Mouse (Mus musculus): ENCODE measurements at regions not wholly inside any gene's neighbourhood (a gene's known extent, or its start where the extent isn't known, plus 50 kb on each side); places are given as distances from the start of the nearest gene placed in this dataset.

DNA sequence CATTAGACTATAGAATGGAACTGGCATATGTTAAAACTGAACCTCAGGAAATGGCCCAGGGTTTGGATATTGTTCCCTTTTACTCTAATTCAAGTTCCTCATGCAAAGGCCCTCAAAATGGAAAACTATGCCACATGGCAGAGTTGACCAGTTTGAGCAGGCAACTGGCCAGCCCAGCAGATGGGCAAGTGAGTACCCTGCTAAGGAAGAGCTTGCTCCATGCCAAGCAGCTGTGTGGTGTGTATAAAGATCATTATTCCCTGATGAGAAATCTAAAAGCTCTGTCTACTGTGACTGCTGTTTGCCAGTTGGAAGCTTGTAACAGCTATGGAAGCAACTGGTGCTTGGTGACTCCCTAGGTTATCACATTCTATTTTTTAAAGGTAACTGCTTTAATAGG, 453.4 kb upstream of the Foxg1 start:
- no peak for DNase-seq (ENCODE audit: low spot score)

DNA sequence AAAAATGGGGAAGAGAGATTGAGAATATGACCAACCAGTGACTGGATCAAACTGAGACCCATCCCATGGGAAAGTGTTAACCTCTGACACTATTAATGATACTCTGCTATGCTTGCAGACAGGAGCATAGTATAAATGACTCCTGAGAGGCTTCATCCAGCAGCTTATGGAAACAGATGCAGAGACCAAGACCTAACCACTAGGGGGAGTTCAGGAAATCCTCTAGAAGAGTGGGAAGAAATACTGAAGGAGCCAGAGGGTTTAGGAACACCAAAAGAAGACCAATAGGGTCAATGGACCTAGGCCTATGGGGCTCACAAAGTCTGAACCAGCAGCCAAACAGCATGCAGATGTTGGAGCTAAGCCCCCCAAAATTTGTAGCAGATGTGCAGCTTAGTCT, 436.0 kb upstream of the Foxg1 start:
- peak; percentile 8 for DNase-seq (ENCODE audit: low spot score)

DNA sequence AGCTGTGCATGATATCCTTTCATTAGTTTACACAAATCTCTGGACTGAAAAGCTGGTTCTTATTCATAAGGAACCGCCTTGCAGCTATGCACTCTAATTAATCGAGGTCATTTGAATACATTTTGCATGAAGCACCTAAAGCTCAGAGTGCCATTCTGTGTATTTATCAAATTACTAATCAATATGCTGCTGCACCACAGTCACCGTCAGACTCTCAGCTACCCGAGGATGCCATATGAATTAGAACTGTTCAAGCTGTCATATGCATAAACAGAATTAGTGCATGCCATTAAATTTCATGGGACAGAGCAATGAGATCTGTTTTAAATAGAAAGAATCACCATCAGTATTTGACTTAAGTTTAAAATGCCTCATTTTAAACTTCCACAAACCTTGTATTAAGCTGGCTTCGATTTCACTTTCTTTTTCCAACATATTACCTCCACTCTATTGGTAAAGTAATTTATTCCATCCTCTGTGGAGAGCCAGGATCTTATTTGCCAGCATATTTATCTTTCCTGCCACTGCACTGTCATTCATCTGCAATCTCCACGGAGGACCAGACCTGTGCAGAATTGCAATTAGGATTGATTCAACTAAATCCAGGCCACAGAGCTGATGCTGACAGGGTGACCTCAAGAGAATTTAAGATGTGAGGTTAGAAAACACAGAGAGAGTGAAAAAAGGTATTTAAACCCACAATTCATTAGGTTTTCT, 423.0 kb upstream of the Foxg1 start:
- no peak for DNase-seq (ENCODE audit: low spot score)

DNA sequence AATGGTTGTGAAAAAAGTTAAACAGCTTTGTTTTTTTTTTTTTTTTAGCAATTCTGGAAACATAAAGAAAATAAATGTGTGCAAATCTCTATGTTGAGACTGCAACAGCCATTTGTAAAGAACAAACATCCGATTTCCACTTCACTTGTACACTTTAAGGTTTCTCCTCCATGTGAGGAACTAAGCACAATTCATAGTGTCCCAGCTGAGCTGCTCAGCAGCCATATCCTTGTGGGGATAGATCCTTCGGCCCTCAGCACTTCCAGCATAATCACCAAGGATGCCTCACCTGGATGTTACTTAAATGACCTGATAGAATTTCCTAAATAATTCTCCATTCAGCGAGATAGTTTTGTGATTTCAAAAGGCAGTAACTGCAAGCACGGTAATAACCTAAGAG, 422.4 kb upstream of the Foxg1 start:
- no peak for DNase-seq (ENCODE audit: low spot score)

DNA sequence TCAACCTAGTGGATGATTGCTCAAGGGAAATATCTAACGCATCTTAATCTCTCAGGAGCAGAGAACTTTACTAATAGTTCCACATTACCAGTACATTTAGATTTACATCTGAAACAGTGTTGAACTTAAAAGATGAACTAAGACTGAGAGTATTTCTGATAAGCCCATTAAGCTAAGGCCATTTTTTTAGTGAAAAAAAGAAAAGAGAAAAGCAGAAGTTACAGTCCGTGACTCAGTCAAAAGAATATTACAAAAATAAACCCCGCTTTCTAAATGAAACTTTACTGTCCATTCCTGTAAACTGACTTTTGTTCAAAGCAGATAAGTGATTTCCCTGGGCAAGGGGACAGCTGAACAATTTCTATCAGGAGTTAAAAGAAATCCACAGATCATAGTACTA, 419.0 kb upstream of the Foxg1 start:
- no peak for DNase-seq (ENCODE audit: low spot score)
